Mouse (Mus musculus): ENCODE measurements around the gene Arid1b.

GRCm38 (mm10) chr17:5165201-5165825, 171.2 kb downstream of the Arid1b start:
- TF ChIP-seq POLR2A (IDR thresholded peaks at IDR 0.05; ENCODE audit: low read depth, low read length) (no peak), CTCF (IDR thresholded peaks at IDR 0.05; ENCODE audit: extremely low read depth, insufficient read length, insufficient replicate concordance, low read depth, low read length) (no peak)

Measured in small intestine, adult 2 months (tissue).